Mouse (Mus musculus): ENCODE results near the gene Cwc27.

DNA sequence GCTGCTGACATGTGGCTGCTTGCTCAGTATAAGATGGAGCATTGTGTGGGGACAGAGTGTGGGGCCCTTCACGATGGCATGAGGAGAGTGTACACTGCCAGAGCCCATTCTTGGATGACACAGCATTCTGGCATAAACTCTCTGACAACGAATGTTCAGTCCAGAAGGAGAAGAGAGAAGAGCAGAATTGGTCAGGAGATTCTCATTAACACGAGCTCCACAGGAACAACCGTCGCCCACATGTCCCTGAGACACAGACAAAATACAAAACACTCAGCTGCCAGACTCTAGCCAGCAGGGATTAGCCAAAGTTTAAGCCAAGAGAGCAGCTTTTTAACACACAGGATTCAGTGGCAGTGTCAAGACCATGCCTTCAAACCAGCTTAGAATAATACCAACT is 49.8 kb upstream of the Cwc27 start:
- TF ChIP-seq CTCF (IDR thresholded peaks at IDR 0.05; ENCODE audit: low read depth) (no peak), EP300 (optimal IDR thresholded peaks at IDR 0.05) (no peak)

All from stomach, postnatal 0 days (tissue).